Comparison of ENCODE assay signal across 32 mouse cellular contexts in the genomic region with DNA sequence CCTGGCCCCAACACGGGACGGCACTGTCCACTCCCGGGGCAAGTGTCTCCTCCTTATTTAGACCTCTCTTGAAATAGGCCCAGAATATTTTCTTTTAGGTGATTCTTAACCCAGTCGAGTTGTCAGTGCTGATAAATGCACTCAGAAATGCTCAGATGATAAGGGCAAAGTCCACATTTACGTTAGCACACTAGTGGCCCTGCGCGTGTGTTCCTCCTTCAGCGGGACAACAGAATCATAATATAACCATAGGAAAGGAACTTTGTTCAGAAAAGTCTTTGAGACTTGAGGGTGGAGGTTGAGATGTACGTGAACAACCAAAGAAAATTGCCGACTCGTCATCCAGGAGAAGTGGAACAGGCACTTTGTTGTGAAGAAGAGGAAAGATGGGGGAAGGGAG.
"Had no signal": no experiment of that assay in that cellular context is flagged by ENCODE, and none has a peak within 500 bp of the region (broad histone marks: within the 10 kb centered on the region; RNA-seq: fewer than 3 reads in every experiment).

No protein-coding gene starts in this region.

- H3K9ac ChIP-seq: limb, embryonic 12.5 days; limb, embryonic 13.5 days; limb, embryonic 15.5 days; liver, embryonic 12.5 days; liver, embryonic 13.5 days; liver, embryonic 14.5 days; liver, embryonic 15.5 days; liver, postnatal 0 days; lung, embryonic 14.5 days; lung, embryonic 15.5 days; midbrain, embryonic 12.5 days; midbrain, embryonic 13.5 days; neural tube, embryonic 12.5 days; neural tube, embryonic 13.5 days had no signal

- H3K27me3 ChIP-seq: limb, embryonic 12.5 days; limb, embryonic 13.5 days; limb, embryonic 15.5 days; liver, embryonic 12.5 days; liver, embryonic 13.5 days; liver, embryonic 15.5 days; lung, embryonic 15.5 days; midbrain, embryonic 13.5 days; neural tube, embryonic 12.5 days; neural tube, embryonic 13.5 days had no signal

- H3K9me3 ChIP-seq: limb, embryonic 10.5 days; limb, embryonic 12.5 days; limb, embryonic 13.5 days; limb, embryonic 15.5 days; liver, embryonic 12.5 days; liver, embryonic 13.5 days; liver, embryonic 15.5 days; lung, embryonic 15.5 days; midbrain, embryonic 10.5 days; midbrain, embryonic 12.5 days; midbrain, embryonic 13.5 days; neural tube, embryonic 12.5 days; neural tube, embryonic 13.5 days had no signal

- H3K4me3 ChIP-seq: limb, embryonic 10.5 days; limb, embryonic 12.5 days; limb, embryonic 13.5 days; limb, embryonic 15.5 days; liver, embryonic 12.5 days; liver, embryonic 13.5 days; liver, embryonic 15.5 days; lung, embryonic 15.5 days; megakaryocyte, embryonic 14.5 days; midbrain, embryonic 10.5 days; midbrain, embryonic 12.5 days; midbrain, embryonic 13.5 days; myocyte; neural tube, embryonic 12.5 days; neural tube, embryonic 13.5 days had no signal

- H3K27ac ChIP-seq: limb, embryonic 10.5 days; limb, embryonic 12.5 days; limb, embryonic 13.5 days; limb, embryonic 15.5 days; liver, embryonic 12.5 days; liver, embryonic 13.5 days; liver, embryonic 14.5 days; liver, embryonic 15.5 days; lung, embryonic 15.5 days; macrophage; midbrain, embryonic 10.5 days; midbrain, embryonic 12.5 days; midbrain, embryonic 13.5 days; neural tube, embryonic 12.5 days; neural tube, embryonic 13.5 days had no signal

- H3K4me2 ChIP-seq: limb, embryonic 12.5 days; limb, embryonic 13.5 days; limb, embryonic 15.5 days; liver, embryonic 11.5 days; liver, embryonic 12.5 days; liver, embryonic 13.5 days; liver, embryonic 15.5 days; lung, embryonic 14.5 days; lung, embryonic 15.5 days; midbrain, embryonic 11.5 days; midbrain, embryonic 12.5 days; midbrain, embryonic 13.5 days; neural tube, embryonic 12.5 days; neural tube, embryonic 13.5 days had no signal

- H3K36me3 ChIP-seq: limb, embryonic 10.5 days; limb, embryonic 12.5 days; limb, embryonic 13.5 days; limb, embryonic 15.5 days; liver, embryonic 12.5 days; liver, embryonic 13.5 days; liver, embryonic 15.5 days; lung, embryonic 15.5 days; midbrain, embryonic 10.5 days; midbrain, embryonic 12.5 days; midbrain, embryonic 13.5 days; neural tube, embryonic 12.5 days; neural tube, embryonic 13.5 days had no signal

- H3K4me1 ChIP-seq: limb, embryonic 13.5 days; limb, embryonic 15.5 days; liver, embryonic 13.5 days; liver, embryonic 15.5 days; lung, embryonic 15.5 days; midbrain, embryonic 13.5 days had no signal

- ATAC-seq: liver, embryonic 12.5 days; liver, postnatal 0 days; lung, postnatal 0 days; midbrain, embryonic 13.5 days; midbrain, embryonic 16.5 days had no signal

- DNase-seq: left cerebral cortex, postnatal 4 days; liver; liver, embryonic 13.5 days; liver, postnatal 0 days; lung, adult 18-20 months; lung, adult 2 months; lung, embryonic 14.5 days; lung, postnatal 10 days; lung, postnatal 14 days; lung, postnatal 36 days; lung, postnatal 4 days; midbrain, embryonic 14.5 days had no signal
